Mouse (Mus musculus) neural tube, embryonic 11.5 days (tissue): ENCODE results near the gene 0610012G03Rik. TPM values are rescaled to one million over a fixed set of nuclear protein-coding genes. Genes with fewer than 3 reads are reported as not detected.
A peak's percentile ranks its signal among the peaks of the same experiment; 100 is the strongest.
"Not testable (repeated sequence)": the region's sequence is repeated elsewhere in the genome, so short reads cannot be mapped to it uniquely, and the experiment has no call there.

Experiments
- ATAC-seq: fragments of 200-750 bp; cut with Nextera tagmentation; 2 replicates; pipeline ENCODE4 v1.8.0; 2017; ENCODE audit warnings: moderate number of reproducible peaks, mild to moderate bottlenecking, moderate TSS enrichment, moderate library complexity; ENCODE audit not compliant: insufficient read depth, low FRiP score, low TSS enrichment
- DNase-seq: peaks from one replicate; pipeline ENCODE4 v3.0.0-alpha.2; 2015; ENCODE audit warnings: low spot score
- H3K27ac ChIP-seq: fragments of 300-500 bp; sonication (generic); 2 replicates; pipeline ENCODE4 v1.5.1; 2014; ENCODE audit warnings: low read depth, mild to moderate bottlenecking, low read length
- H3K27me3 ChIP-seq: fragments of 300-500 bp; sonication (generic); 2 replicates; pipeline ENCODE4 v1.6.1; 2014; ENCODE audit warnings: mild to moderate bottlenecking, low read length, mixed read lengths; ENCODE audit not compliant: control insufficient read depth, insufficient read depth
- H3K36me3 ChIP-seq: fragments of 300-500 bp; sonication (generic); 2 replicates; pipeline ENCODE4 v1.6.1; 2014; ENCODE audit warnings: mild to moderate bottlenecking, low read length, moderate library complexity, mixed read lengths; ENCODE audit not compliant: control insufficient read depth, insufficient read depth
- H3K4me1 ChIP-seq: fragments of 300-500 bp; sonication (generic); 2 replicates; pipeline ENCODE4 v1.6.1; 2014; ENCODE audit warnings: low read length, mixed read lengths; ENCODE audit not compliant: control insufficient read depth, insufficient read depth
- H3K4me2 ChIP-seq: fragments of 300-500 bp; sonication (generic); 2 replicates; pipeline ENCODE4 v1.6.1; 2014; ENCODE audit warnings: low read depth, mild to moderate bottlenecking, moderate library complexity
- H3K4me3 ChIP-seq: fragments of 300-500 bp; sonication (generic); 2 replicates; pipeline ENCODE4 v1.5.1; 2014; ENCODE audit warnings: low read depth, low read length
- H3K9ac ChIP-seq: fragments of 300-500 bp; sonication (generic); 2 replicates; pipeline ENCODE4 v1.6.1; 2014; ENCODE audit warnings: mild to moderate bottlenecking, low read length
- H3K9me3 ChIP-seq: fragments of 300-500 bp; sonication (generic); 2 replicates; pipeline ENCODE4 v1.6.1; 2016; ENCODE audit warnings: low read length; ENCODE audit not compliant: control insufficient read depth
- WGBS: fragments of 180-500 bp; shearing (Covaris S2); extraction: QIAGEN DNeasy Blood & Tissue Kit; methylation state at CpG from one replicate; pipeline ENCODE4 v1.1.7; 2014; 5-methylcytosine and 5-hydroxymethylcytosine counted together
- polyA plus RNA-seq: library from polyadenylated mRNA; unstranded; fragments of >200 nt; fragmentation: Nextera tagmentation; extraction: Ambion mirVana; gene quantifications from 2 replicates; pipeline ENCODE4 v1.2.1, GENCODE M21; 2014

0610012G03Rik gene
- polyA plus RNA-seq, 1 experiment from 2014 or later, result 87.9 TPM

- Histone ChIP-seq H3K4me1 (peaks cover 12% of the 10 kb centered on the region), H3K27ac (peak overlapping the region; percentile 87), H3K27me3 (no peaks in the 10 kb centered on the region), H3K9ac (peak overlapping the region; percentile 83), H3K36me3 (no peaks in the 10 kb centered on the region), H3K4me3 (peak overlapping the region; percentile 90), H3K4me2 (peak overlapping the region; percentile 86), H3K9me3 (no peaks in the 10 kb centered on the region)
- under 1% methylated on average over 38 of the region's 38 CpGs for WGBS
- peak; percentile 76; the same call in 1 of the 2 replicates for ATAC-seq
- no peak for DNase-seq
Observed at GRCm38 (mm10) chr16:31947901-31948316, 385 bp downstream of the 0610012G03Rik start.

- no peak for DNase-seq
- H3K27me3 ChIP-seq, result no peaks in the 10 kb centered on the region
- 37% methylated on average over 8 of the region's 8 CpGs for WGBS
- H3K4me1 ChIP-seq, result peaks cover 12% of the 10 kb centered on the region
- H3K9ac ChIP-seq, result peak overlapping the region; percentile 83
- H3K9me3 ChIP-seq, result no peaks in the 10 kb centered on the region
- no peaks in the 10 kb centered on the region for H3K36me3 ChIP-seq
- no peak for ATAC-seq
- H3K4me2 ChIP-seq, result peak overlapping the region; percentile 86
- H3K27ac ChIP-seq, result no peak overlapping the region
- H3K4me3 ChIP-seq, result peak overlapping the region; percentile 90
Observed at GRCm38 (mm10) chr16:31947333-31947732, 961 bp downstream of the 0610012G03Rik start.

GRCm38 (mm10) chr16:31945986-31946385, 2.3 kb downstream of the 0610012G03Rik start:
- not testable (repeated sequence) for H3K4me2 ChIP-seq, H3K27me3 ChIP-seq, H3K9me3 ChIP-seq, ATAC-seq, H3K27ac ChIP-seq, H3K4me3 ChIP-seq, H3K36me3 ChIP-seq, H3K9ac ChIP-seq, DNase-seq
- WGBS, result 95% methylated on average over 6 of the region's 6 CpGs
- peaks cover 12% of the 10 kb centered on the region for H3K4me1 ChIP-seq

DNA sequence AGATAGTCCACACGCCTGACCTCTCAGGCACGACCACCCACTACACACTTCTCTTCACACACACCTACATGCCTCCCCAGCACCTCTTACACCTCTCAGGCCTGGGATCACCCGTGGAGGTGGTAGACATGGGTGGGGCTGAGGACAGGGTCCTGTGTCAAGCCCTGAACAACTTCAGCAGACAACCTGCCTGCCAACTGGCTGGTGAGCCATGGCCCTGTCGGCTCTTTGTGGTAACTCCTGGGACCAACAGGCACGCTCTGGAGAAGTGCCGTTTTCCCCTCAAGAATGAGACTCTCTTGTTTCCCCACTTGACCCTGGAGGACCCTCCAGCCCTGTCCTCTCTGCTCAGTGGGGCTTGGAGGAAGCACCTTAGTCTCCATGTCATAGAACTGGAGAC, 2.9 kb downstream of the 0610012G03Rik start:
- WGBS, result 88% methylated on average over 6 of the region's 6 CpGs
- DNase-seq (no peak), ATAC-seq (no peak)

GRCm38 (mm10) chr16:31944698-31945255, 3.5 kb downstream of the 0610012G03Rik start:
- WGBS, result 92% methylated on average over 12 of the region's 12 CpGs
- Histone ChIP-seq H3K4me2 (no peak overlapping the region), H3K4me1 (peaks cover 12% of the 10 kb centered on the region), H3K9me3 (no peaks in the 10 kb centered on the region), H3K9ac (no peak overlapping the region), H3K36me3 (no peaks in the 10 kb centered on the region), H3K27ac (no peak overlapping the region), H3K4me3 (no peak overlapping the region), H3K27me3 (no peaks in the 10 kb centered on the region)
- DNase-seq (no peak), ATAC-seq (no peak)

More for the DNA sequence above, 2.9 kb downstream of the 0610012G03Rik start:
- no peaks in the 10 kb centered on the region for H3K9me3 ChIP-seq
- no peaks in the 10 kb centered on the region for H3K36me3 ChIP-seq
- no peaks in the 10 kb centered on the region for H3K27me3 ChIP-seq
- H3K27ac ChIP-seq, result no peak overlapping the region
- H3K9ac ChIP-seq, result no peak overlapping the region
- H3K4me1 ChIP-seq, result peaks cover 12% of the 10 kb centered on the region
- H3K4me3 ChIP-seq, result no peak overlapping the region
- no peak overlapping the region for H3K4me2 ChIP-seq

DNA sequence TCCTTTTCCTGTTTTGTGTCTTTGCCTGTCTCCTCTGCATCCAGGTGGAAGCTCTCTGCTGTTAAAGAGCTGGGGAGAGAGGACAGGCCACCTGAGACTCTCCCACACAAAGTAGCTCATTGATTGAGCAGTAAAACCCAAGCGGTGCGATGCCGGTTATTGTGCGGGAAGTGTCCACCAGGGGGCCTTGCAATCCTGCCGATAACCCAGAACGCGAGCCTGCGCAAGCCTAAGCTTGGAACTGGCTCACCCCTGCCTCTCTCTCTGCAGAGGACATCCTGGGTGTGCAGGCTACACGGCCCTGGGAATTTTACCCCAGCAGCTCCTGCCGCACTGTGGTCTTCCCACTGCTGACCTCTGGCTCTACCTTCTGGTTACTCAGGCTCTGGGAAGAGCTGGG, 4.3 kb downstream of the 0610012G03Rik start:
- peak; percentile 29; the same call in 1 of the 2 replicates for ATAC-seq
- Histone ChIP-seq H3K27me3 (no peaks in the 10 kb centered on the region), H3K4me1 (peaks cover 12% of the 10 kb centered on the region), H3K9me3 (no peaks in the 10 kb centered on the region), H3K36me3 (no peaks in the 10 kb centered on the region), H3K4me3 (no peak overlapping the region), H3K9ac (no peak overlapping the region), H3K27ac (no peak overlapping the region), H3K4me2 (no peak overlapping the region)
- 2% methylated on average over 10 of the region's 10 CpGs for WGBS
- DNase-seq, result peak; percentile 83

DNA sequence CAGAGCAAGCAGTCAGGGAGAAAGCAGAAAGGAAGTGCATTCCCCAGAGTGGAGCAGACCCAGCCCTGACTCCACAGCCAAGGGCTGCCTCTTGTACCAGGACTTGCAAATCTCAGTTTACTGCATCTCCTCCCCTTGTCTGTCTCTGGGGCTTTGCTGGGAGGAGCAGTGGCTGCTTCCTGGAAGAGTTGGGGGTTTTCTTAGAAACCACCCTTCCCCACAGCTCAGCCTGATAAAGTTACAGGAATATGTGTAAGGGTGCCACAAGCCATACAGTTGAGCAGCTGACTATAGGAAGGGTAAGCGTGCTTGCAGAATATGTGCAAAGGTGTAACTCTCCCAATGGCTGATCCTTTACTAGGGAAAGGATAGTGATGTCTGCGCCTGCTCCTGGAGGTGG, 7.7 kb downstream of the 0610012G03Rik start:
- Histone ChIP-seq H3K27ac (no peak overlapping the region), H3K4me2 (no peak overlapping the region), H3K27me3 (peaks cover 2% of the 10 kb centered on the region; the same call in 1 of the 2 replicates), H3K4me3 (no peak overlapping the region), H3K9ac (no peak overlapping the region), H3K9me3 (no peaks in the 10 kb centered on the region), H3K4me1 (no peaks in the 10 kb centered on the region), H3K36me3 (no peaks in the 10 kb centered on the region)
- ATAC-seq (no peak), DNase-seq (no peak)
- WGBS, result 65% methylated on average over 2 of the region's 2 CpGs

GRCm38 (mm10) chr16:31938856-31939255, 9.4 kb downstream of the 0610012G03Rik start:
- Histone ChIP-seq H3K4me1 (peaks cover 12% of the 10 kb centered on the region; the same call in 1 of the 2 replicates), H3K4me3 (no peak overlapping the region), H3K9me3 (no peaks in the 10 kb centered on the region), H3K4me2 (no peak overlapping the region), H3K27me3 (peaks cover 16% of the 10 kb centered on the region), H3K36me3 (no peaks in the 10 kb centered on the region), H3K9ac (no peak overlapping the region), H3K27ac (no peak overlapping the region)
- ATAC-seq, result no peak
- 73% methylated on average over 6 of the region's 6 CpGs for WGBS
- DNase-seq, result no peak

DNA sequence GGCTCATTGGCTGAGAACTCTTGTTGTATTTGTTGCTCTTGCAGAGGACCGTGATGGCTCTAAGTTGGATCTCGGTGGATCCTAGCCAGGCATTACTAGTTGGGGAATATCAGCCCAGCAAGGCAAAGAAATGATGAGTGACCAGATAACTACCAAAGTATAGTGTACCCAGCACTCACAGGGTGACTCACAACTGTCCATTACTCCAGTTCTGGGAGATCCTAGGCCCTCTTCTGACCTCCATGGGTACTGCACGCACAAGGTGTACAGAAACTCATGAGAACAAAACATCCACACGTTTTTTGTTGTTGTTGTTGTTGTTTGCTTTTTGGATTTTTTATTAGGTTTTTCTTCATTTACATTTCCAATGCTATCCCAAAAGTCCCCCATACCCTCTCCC, 11.7 kb downstream of the 0610012G03Rik start:
- 89% methylated on average over 4 of the region's 4 CpGs for WGBS
- no peak overlapping the region for H3K4me2 ChIP-seq
- no peak for DNase-seq

More for the DNA sequence above, 11.7 kb downstream of the 0610012G03Rik start:
- Histone ChIP-seq H3K27ac (no peak overlapping the region), H3K9ac (no peak overlapping the region), H3K4me1 (peaks cover 16% of the 10 kb centered on the region; the same call in 1 of the 2 replicates), H3K9me3 (no peaks in the 10 kb centered on the region), H3K36me3 (no peaks in the 10 kb centered on the region), H3K27me3 (peaks cover 20% of the 10 kb centered on the region), H3K4me3 (no peak overlapping the region)
- no peak for ATAC-seq
